Mouse (Mus musculus) stomach, embryonic 16.5 days (tissue): ENCODE data around the gene Dnah17. TPM values are rescaled to one million over a fixed set of nuclear protein-coding genes. Genes with fewer than 3 reads are reported as not detected.

Experiments
- ATAC-seq: fragments of 200-750 bp; cut with Nextera tagmentation; 2 replicates; pipeline ENCODE4 v1.8.0; 2017; ENCODE audit warnings: moderate number of reproducible peaks, moderate TSS enrichment; ENCODE audit not compliant: insufficient read depth, low FRiP score
- H3K27ac ChIP-seq: fragments of 300-500 bp; sonication (generic); 2 replicates; pipeline ENCODE4 v1.5.1; 2014; ENCODE audit warnings: low read length
- H3K27me3 ChIP-seq: fragments of 300-500 bp; sonication (generic); 2 replicates; pipeline ENCODE4 v1.6.1; 2014; ENCODE audit warnings: low read length, control low read depth, mixed read lengths; ENCODE audit not compliant: control insufficient read depth, insufficient read depth
- H3K36me3 ChIP-seq: fragments of 300-500 bp; sonication (generic); 2 replicates; pipeline ENCODE4 v1.6.1; 2014; ENCODE audit warnings: low read length; ENCODE audit not compliant: control insufficient read depth, insufficient read depth
- H3K4me1 ChIP-seq: fragments of 300-500 bp; sonication (generic); 2 replicates; pipeline ENCODE4 v1.6.1; 2014; ENCODE audit warnings: low read length, control low read depth, mixed read lengths; ENCODE audit not compliant: control insufficient read depth, insufficient read depth
- H3K4me2 ChIP-seq: fragments of 300-500 bp; sonication (generic); 2 replicates; pipeline ENCODE4 v1.6.1; 2014; ENCODE audit warnings: low read depth, low read length, mixed read lengths
- H3K4me3 ChIP-seq: fragments of 300-500 bp; sonication (generic); replicated peaks from 2 replicates; pipeline ENCODE4 v1.5.1; 2014; ENCODE audit warnings: mild to moderate bottlenecking, low read length
- H3K9ac ChIP-seq: fragments of 300-500 bp; sonication (generic); 2 replicates; pipeline ENCODE4 v1.6.1; 2014; ENCODE audit warnings: low read length
- H3K9me3 ChIP-seq: fragments of 300-500 bp; sonication (generic); replicated peaks from 2 replicates; pipeline ENCODE4 v1.6.1; 2016; ENCODE audit warnings: low read length, control low read depth; ENCODE audit not compliant: control insufficient read depth
- WGBS: fragments of 180-500 bp; shearing (Covaris S2); extraction: QIAGEN DNeasy Blood & Tissue Kit; methylation state at CpG from one replicate; pipeline ENCODE4 v1.1.7; 2014; 5-methylcytosine and 5-hydroxymethylcytosine counted together
- polyA plus RNA-seq: library from polyadenylated mRNA; unstranded; fragments of >200 nt; fragmentation: Nextera tagmentation; extraction: Ambion mirVana; gene quantifications from 2 replicates; pipeline ENCODE4 v1.2.1, GENCODE M21; 2015

Dnah17 gene
- polyA plus RNA-seq, 1 experiment from 2014 or later: 0.13 TPM

DNA sequence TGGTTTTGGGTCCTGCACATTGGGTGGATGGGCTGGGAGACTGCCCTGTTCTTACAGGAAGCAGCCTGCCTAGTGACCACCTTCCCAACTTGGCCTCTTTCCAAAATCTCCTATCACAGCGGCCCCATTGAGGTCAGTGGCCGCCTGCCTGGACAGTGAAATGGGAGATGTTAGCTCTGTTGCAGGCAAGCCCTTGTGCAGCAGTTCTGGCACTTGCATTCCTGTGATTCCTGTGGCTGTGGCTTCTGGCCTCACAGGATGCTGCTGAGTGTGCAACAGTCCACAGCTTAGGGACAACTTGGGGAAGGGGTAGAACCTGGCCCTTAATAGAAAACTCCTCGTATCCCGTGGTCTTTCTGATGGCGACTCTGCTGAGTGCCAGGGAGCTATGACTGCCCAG, 126.7 kb downstream of the Dnah17 start:
- no peak overlapping the region for H3K4me3 ChIP-seq
- no peak overlapping the region for H3K27ac ChIP-seq
- H3K4me2 ChIP-seq: no peak overlapping the region
- no peaks in the 10 kb centered on the region for H3K27me3 ChIP-seq
- no peaks in the 10 kb centered on the region for H3K9me3 ChIP-seq
- no peak for ATAC-seq
- 61% methylated on average over 5 of the region's 5 CpGs for WGBS
- peaks cover 21% of the 10 kb centered on the region for H3K36me3 ChIP-seq
- H3K4me1 ChIP-seq: peaks cover 23% of the 10 kb centered on the region
- no peak overlapping the region for H3K9ac ChIP-seq

DNA sequence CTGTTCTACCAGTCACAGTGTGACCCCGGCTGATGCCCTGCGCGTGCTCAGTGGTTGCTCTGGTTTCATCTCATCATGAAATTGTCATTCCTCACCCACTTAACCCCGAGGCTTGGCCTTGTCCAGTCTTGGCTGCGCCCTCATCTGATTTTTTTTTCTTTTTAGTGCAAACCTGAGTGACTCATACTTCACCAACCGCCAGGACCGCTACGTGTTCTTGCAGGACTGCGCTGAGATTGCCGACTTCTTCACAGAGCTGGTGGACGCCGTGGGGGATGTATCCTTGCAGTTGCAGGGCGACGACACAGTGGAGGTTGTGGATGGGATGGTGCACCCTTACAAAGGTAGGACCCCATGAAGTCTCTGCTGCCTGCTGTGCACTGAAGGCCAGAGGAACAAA, 127.3 kb downstream of the Dnah17 start:
- Histone ChIP-seq H3K9ac (no peak overlapping the region), H3K9me3 (no peaks in the 10 kb centered on the region), H3K27me3 (no peaks in the 10 kb centered on the region), H3K4me3 (no peak overlapping the region), H3K4me2 (no peak overlapping the region), H3K27ac (no peak overlapping the region), H3K4me1 (peaks cover 23% of the 10 kb centered on the region), H3K36me3 (peaks cover 21% of the 10 kb centered on the region)
- ATAC-seq: no peak
- WGBS: 92% methylated on average over 14 of the region's 14 CpGs

DNA sequence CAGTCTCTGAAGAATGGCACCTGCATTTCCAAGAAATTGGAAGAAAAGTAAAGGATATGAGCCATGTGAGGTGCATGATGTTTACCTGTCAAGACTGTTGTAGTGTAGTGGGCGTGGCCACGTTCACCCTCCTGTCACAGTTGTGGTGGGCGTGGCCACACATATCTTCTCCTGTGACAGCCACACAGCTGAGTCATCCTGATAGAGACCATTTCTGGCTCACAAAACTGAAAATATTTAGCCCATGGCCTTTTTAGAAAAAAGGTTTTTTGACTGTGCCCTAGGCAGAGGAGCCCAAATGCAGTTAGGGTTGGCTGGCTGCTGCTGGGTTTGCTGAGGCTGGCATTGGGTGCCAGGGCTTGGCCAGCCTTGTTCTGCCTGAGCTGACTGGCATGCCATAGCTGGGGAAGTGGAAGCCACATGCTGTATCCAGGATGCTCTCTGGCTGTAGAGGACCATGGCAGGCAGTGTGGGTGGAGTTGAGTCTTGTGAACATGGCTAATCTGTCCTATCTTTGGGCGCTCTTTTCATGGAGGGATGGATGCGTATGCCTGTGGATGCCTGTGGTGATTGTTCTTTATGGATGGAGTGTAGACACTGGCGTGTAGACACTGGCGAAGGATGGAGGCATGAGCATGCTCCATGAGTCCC, 129.7 kb downstream of the Dnah17 start:
- H3K4me2 ChIP-seq: no peak overlapping the region
- H3K27ac ChIP-seq: peak overlapping the region; percentile 72; the same call in 1 of the 2 replicates

DNA sequence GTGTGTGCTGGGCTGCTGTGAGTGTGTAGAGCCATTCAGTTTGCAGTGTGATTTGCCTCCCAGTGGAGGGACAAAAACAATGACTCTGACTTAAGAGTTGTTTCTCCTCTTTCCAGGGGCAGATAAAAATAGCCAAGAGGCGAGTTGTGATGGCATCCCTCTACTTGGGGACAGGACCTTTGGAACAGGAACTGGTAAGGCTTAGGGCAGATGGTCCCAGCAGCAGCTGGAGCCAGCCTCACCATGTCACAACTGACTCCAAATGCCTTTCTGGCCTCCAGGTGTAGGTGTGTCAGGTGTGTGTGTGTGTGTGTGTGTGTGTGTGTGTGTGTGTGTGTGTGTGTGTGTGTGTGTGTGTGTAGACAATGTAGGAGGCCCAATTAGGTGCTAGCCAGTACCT, 130.4 kb downstream of the Dnah17 start:
- no peaks in the 10 kb centered on the region for H3K9me3 ChIP-seq
- H3K4me3 ChIP-seq: no peak overlapping the region
- 53% methylated on average over 1 of the region's 1 CpGs for WGBS
- peak overlapping the region; percentile 72 for H3K27ac ChIP-seq
- H3K27me3 ChIP-seq: no peaks in the 10 kb centered on the region
- H3K4me2 ChIP-seq: no peak overlapping the region
- no peak for ATAC-seq
- H3K4me1 ChIP-seq: peaks cover 24% of the 10 kb centered on the region
- peaks cover 16% of the 10 kb centered on the region for H3K36me3 ChIP-seq
- no peak overlapping the region for H3K9ac ChIP-seq

More for the DNA sequence above, 129.7 kb downstream of the Dnah17 start:
- H3K36me3 ChIP-seq: peaks cover 21% of the 10 kb centered on the region
- WGBS: 83% methylated on average over 7 of the region's 7 CpGs
- H3K9ac ChIP-seq: no peak overlapping the region
- peaks cover 18% of the 10 kb centered on the region for H3K4me1 ChIP-seq
- H3K9me3 ChIP-seq: no peaks in the 10 kb centered on the region
- no peaks in the 10 kb centered on the region for H3K27me3 ChIP-seq
- no peak for ATAC-seq
- H3K4me3 ChIP-seq: no peak overlapping the region

DNA sequence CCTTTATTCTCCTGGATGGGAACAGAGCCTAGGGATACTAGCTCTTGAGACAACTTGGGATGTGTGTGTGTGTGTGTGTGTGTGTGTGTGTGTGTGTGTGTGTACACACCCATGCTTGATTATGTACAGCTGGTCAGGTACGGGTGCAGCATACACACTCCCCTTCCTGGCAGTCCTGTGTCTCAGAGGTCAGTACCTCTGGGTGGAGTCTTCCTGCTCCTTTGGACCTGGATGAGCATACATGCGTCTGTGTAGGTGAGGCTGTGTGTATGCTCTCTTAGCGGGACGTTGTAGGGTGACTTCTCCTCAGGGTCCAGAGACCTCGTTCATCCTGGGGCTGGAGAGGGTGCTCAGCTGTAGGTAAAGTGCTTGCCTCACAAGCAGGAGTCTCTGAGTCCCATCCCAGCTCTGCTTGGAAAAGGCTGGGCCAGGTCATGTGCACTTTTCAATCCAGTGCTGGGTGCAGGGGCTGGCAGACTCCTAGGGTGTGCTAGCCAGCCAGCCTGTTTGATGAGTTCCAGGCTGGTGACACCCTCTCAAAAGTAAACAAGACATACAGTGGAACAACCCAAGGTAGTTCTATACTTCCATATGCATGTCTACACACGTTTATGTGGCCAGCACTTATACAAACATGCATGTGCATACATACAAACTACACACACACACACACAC, 131.0 kb downstream of the Dnah17 start:
- H3K36me3 ChIP-seq: peaks cover 16% of the 10 kb centered on the region
- no peak overlapping the region for H3K4me3 ChIP-seq
- H3K4me2 ChIP-seq: no peak overlapping the region
- H3K9me3 ChIP-seq: no peaks in the 10 kb centered on the region
- H3K4me1 ChIP-seq: peaks cover 31% of the 10 kb centered on the region
- no peaks in the 10 kb centered on the region for H3K27me3 ChIP-seq
- peak overlapping the region; percentile 82 for H3K27ac ChIP-seq
- WGBS: 64% methylated on average over 6 of the region's 6 CpGs
- ATAC-seq: peak; percentile 50; the same call in 1 of the 2 replicates
- H3K9ac ChIP-seq: no peak overlapping the region

DNA sequence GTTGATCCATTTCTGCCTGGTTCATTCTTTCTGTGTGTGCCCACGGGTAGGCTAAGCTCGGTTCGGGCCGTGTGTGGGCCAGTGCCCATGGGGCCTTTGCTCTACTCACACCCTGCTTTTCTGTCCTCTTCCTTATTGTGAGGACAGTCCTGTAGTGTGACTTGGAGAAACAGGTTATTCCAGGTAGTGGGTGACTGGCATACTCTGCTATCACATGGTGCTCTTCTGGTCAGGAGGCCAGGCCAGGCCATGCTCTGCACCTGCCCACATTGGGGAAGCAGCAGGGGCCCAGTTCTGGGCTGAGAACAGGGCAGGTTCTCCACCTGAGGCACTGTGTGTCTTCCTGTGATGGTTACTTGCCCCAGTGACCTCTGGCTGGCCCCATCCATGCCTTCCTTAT, 132.1 kb downstream of the Dnah17 start:
- Histone ChIP-seq H3K27me3 (no peaks in the 10 kb centered on the region), H3K4me1 (peaks cover 41% of the 10 kb centered on the region), H3K9me3 (no peaks in the 10 kb centered on the region), H3K36me3 (peaks cover 10% of the 10 kb centered on the region), H3K9ac (0 out of 2 replicates have a peak overlapping the region, but pooled peaks have one; percentile 9), H3K4me2 (no peak overlapping the region), H3K4me3 (no peak overlapping the region), H3K27ac (peak overlapping the region; percentile 82)
- WGBS: 80% methylated on average over 4 of the region's 4 CpGs
- ATAC-seq: no peak; the same call in 1 of the 2 replicates

DNA sequence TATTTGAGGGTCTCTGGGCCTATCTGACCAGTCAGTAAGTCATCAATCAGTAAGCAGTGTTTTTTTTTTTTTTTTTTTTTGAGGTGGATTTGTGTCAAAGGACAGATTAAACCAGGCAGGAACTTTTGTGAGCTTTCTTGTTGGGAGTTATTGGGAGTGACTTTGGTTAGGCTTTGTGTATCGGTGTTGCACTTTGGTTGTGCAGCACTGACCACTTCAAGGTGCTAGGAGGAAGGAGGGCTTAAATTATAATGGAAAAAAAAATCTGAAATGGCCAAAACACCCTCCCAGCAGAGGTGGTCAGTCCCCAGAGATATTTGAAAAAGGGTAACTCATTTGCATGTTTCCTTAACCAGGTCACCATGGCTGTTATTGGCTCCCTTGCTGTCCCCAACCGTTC, 133.3 kb downstream of the Dnah17 start:
- H3K4me2 ChIP-seq: no peak overlapping the region
- H3K9ac ChIP-seq: no peak overlapping the region
- peaks cover 5% of the 10 kb centered on the region; the same call in 1 of the 2 replicates for H3K36me3 ChIP-seq
- H3K27ac ChIP-seq: no peak overlapping the region
- 89% methylated on average over 2 of the region's 2 CpGs for WGBS
- no peaks in the 10 kb centered on the region for H3K27me3 ChIP-seq
- H3K4me1 ChIP-seq: peaks cover 53% of the 10 kb centered on the region
- ATAC-seq: no peak
- no peak overlapping the region for H3K4me3 ChIP-seq
- H3K9me3 ChIP-seq: no peaks in the 10 kb centered on the region

DNA sequence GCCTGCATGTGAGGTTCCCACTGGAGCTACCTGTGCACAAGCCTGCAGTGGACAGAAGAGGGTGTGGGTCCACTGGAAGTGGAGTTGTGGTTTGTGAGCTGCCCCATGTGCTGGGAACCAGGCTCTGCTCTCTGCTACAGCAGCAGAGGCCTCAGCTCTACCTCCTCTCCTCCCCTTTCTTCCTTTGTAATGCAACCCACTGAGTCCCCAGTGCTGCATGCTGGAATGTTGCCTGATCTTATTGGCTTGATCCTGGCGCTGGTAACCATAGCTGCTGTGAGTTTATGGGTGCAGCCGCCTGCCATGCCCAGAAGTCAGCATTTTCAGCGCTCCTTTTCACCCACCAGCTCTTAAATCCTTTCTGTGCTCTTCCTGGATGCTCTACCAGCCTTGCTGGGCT, 134.4 kb downstream of the Dnah17 start:
- peak overlapping the region; percentile 41; the same call in 1 of the 2 replicates for H3K27ac ChIP-seq
- no peak overlapping the region for H3K4me2 ChIP-seq
- H3K9me3 ChIP-seq: no peaks in the 10 kb centered on the region
- H3K4me3 ChIP-seq: no peak overlapping the region
- no peak for ATAC-seq
- no peaks in the 10 kb centered on the region for H3K27me3 ChIP-seq
- WGBS: 65% methylated on average over 3 of the region's 3 CpGs
- H3K36me3 ChIP-seq: no peaks in the 10 kb centered on the region
- no peak overlapping the region for H3K9ac ChIP-seq
- H3K4me1 ChIP-seq: peaks cover 63% of the 10 kb centered on the region

DNA sequence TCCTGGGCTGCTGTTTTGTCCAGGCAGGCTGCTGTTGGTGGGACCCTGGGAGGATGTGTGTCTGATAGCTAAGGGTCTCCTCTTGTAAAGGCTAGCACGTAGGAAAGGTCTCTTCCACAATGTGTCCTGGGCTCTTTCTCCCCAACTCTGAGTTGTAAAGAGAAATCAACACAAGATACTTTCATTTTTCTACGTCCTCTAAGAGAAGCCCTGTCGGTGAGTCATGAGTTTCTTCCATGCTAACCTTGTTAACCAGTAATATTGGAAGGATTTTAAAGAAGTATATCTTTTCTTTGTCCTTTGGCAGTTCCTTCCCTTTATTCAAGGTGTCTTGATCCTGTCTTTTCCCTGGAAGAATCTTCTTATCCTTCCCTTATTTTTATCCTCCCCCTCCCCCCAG, 134.8 kb downstream of the Dnah17 start:
- peaks cover 63% of the 10 kb centered on the region for H3K4me1 ChIP-seq
- H3K9me3 ChIP-seq: no peaks in the 10 kb centered on the region
- no peak overlapping the region for H3K4me3 ChIP-seq
- no peak overlapping the region for H3K4me2 ChIP-seq
- 59% methylated on average over 3 of the region's 3 CpGs for WGBS
- no peak for ATAC-seq
- H3K27me3 ChIP-seq: no peaks in the 10 kb centered on the region
- H3K27ac ChIP-seq: peak overlapping the region; percentile 90
- peak overlapping the region; percentile 53; the same call in 1 of the 2 replicates for H3K9ac ChIP-seq
- no peaks in the 10 kb centered on the region for H3K36me3 ChIP-seq
